Mouse (Mus musculus): Measurements from ENCODE around the gene Ugt1a6a. TPM values are rescaled to one million over a fixed set of nuclear protein-coding genes. Genes with fewer than 3 reads are reported as not detected.
"Not testable (repeated sequence)": the region's sequence is repeated elsewhere in the genome, so short reads cannot be mapped to it uniquely, and the experiment has no call there.

The Ugt1a6a gene
- total RNA-seq (2021) = under 1 TPM; 0.52 to 0.86 TPM

DNA sequence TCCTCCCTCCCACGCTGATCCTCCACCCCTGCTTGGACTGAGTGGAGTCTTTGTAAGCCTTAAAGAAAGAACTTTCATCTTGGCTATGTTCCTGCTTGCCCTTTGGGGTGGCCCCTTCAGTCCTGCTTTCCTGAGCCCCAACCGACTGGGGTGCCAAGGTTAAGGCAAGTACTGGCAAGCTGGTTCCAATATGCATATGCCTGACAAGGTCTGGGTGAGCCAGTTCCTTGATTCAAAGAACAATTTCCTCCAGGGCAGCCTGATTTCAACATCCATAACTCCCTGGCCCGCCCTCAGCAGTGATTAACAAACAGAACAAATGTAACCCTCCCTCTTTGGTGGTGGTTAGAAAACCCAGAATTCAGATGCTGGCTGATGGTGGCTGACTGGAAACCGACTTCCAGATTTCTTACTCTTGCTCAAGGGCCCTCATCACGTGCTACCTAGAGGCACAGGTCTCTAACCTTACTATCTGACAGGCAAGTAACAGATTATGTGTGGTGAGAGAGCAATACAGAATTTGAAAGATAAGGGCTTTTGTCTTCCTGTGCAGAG, at the start of gene Ugt1a6a:
Gene Ugt1a6a, plus strand, starts transcription at position 353 of the 555 bp plus-strand sequence.
- not testable (repeated sequence) for DNase-seq

- DNase-seq = no peak
These were observed 48.5 kb upstream of the Ugt1a6a start for GRCm38 (mm10) chr1:88086125-88086524.

- DNase-seq = no peak
These were observed 47.1 kb upstream of the Ugt1a6a start, which contains the start of gene Ugt1a8 for GRCm38 (mm10) chr1:88087513-88087912. Gene Ugt1a8 (plus strand): TSS chr1:88087813.

- DNase-seq = no peak
These were observed 42.3 kb upstream of the Ugt1a6a start for GRCm38 (mm10) chr1:88092341-88092740.

DNA sequence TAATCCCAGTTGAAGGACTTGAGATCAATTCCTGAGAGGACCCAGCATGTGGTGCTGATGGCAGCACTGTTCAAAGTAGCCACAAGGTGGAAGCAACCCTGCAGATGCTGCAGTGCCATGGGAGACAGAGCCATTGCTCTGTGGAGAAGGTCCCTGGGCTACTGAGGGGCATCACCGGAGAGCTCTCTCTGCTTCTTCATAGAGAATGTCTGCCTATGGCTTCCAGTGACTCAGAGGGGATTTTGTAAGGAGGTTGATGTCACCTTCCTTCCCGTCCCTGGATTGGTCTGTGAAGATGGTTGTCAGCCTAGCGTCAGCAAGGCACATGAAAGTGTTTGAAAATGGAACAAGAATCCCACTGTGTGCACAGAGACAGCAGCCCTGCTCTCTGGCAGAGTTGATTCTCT, 40.3 kb upstream of the Ugt1a6a start:
- not testable (repeated sequence) for DNase-seq

DNA sequence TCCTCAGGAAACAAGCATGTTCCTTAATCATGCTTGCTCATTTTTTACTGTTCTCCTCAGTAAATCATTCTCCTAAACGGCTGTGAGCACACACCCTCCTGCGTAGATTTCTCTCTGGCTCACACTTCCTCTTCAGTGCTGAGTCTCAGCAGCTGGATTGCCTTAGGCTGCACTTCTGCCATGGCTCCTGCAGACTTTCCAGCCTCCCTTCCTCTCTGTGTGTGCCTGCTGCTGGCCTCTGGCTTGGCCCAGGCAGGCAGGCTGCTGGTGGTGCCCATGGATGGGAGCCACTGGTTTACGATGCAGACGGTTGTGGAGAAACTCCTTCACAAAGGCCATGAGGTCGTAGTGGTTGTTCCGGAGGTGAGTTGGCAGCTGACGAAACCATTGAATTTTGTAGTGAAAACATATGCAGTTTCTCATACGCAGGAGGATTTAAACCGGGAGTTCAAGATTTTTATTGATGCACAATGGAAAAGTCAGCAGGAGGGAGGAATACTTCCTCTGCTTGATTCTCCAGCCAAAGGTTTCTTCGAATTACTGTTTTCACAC, 39.6 kb upstream of the Ugt1a6a start, which contains the start of gene Ugt1a7c:
Gene Ugt1a7c, plus strand, starts transcription at position 122 of the 552 bp plus-strand sequence.
- no peak for DNase-seq

DNA sequence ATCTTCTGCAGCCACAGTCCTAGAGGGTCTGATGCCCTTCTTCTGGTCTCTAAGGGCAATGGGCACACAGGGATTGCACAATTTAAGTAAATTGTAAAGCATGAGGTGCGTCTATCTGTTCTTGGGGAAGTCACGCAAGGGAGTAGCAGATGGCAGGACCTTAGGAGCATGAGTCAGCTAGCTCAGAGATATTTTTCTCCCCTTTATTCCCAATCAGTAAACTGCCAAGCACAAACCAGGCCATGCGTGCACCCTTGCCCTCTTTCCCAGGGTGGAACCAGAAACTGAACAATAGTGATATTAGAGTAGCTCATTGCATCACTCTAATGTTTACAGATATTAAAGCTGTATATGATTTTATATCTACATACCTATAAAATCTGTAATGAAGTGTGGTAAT, 36.1 kb upstream of the Ugt1a6a start:
- DNase-seq = not testable (repeated sequence)

DNA sequence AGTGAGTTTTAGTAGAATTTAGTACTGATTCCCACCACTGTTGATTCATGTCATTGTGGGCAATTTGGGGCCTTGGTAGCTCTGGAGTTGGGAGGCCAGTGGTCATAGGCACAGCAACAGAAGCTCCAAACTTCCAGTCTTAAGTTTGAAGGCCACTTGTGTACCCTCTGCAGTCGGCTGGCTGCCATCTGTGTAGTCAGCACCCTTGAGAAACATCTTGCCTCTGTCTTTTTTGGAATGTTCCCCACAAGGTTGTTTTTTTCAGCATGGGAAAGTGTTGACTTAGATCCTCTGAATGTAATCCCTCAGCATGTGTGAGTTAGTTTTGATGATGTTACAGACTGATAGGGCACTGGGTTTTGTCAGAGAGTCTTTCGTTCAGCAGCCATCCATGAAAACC, 34.9 kb upstream of the Ugt1a6a start:
- DNase-seq = not testable (repeated sequence)

DNA sequence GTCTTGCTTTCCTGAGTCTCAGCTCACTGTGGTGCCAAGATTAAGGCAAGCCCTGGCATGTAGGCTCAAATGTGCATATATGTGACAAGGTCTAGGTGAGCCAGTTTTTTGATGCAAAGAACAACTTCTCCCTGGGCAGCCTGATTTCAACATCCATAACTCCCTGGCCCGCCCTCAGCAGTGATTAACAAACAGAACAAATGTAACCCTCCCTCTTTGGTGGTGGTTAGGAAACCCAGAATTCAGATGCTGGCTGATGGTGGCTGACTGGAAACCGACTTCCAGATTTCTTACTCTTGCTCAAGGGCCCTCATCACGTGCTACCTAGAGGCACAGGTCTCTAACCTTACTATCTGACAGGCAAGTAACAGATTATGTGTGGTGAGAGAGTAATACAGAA, 31.6 kb upstream of the Ugt1a6a start, which contains the start of gene Ugt1a6b:
Gene Ugt1a6b, plus strand, starts transcription at position 234 of the 400 bp plus-strand sequence.
- not testable (repeated sequence) for DNase-seq

DNA sequence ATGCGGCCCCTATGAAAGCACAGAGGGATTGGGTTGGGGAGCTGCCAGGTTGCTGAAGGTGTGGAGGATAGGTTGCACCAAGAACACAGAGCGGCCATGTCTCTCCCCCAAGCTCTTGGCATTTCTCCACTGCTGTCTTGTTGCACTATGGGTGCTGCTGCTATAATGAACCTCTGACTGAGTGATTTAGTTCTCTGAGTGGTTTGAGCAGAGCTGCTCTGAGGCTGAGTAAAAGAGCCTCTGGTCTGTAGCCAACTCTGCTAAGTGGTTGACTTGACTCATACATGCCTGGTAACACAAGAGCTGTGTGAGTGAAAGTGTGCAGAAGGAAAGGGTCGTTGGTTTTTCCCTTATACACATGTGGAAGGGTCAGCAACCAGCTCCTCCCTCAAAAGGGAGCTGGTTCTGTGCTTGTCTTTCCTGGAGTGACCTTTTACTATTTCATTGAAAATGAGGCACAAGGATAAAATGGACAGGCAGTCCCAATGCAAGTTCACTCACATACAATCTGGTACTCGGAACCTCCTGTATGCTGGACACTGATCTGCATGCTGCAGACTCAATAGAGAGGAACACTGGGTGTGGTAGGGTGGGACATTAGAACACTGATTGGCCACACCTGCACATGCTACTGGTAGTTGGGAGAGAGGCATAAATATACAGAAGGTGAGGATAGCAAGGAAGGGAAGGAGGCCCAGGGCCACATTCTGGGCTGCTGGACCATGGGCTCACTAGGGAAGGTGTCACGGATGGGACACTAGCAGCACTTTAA, 30.7 kb upstream of the Ugt1a6a start:
- DNase-seq = not testable (repeated sequence)

DNA sequence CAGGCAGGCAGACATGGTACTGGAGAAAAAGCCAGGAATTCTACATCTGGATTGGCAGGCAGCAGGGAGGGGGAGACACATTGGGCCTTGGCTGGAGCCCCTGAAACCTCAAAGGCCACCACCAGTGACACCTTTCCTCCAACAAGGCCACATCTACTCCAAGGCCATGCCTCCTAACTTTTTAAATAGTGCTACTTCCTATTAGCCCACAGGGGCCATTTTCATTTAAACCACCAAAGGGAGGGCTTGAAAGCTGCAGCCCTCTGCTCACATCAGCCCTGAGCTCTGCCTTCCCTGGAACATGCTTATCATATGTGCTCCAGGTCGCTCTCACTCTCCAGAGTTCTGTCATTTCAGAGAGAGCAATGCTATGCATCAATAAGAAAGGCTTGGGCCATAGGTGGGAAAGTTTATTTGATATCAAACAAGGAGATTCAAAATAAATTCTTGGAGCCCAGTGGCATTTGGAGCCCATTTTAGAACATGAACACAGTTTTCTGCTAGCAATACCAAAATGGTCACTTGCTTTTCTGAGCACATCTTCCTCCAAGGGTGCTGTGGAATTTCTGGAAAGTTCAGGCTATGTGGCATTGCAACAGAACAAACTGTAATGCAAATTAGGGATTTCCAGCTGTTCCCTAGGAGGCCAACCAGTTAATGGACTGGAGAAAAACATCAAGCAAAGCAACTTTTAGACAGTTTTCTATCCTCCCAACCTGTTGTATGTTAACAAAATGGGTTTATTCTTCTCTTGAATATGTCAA, 29.8 kb upstream of the Ugt1a6a start:
- no peak for DNase-seq

GRCm38 (mm10) chr1:88105656-88106055, 29.0 kb upstream of the Ugt1a6a start:
- DNase-seq = no peak

GRCm38 (mm10) chr1:88109027-88109557, 25.5 kb upstream of the Ugt1a6a start:
- DNase-seq = not testable (repeated sequence)

DNA sequence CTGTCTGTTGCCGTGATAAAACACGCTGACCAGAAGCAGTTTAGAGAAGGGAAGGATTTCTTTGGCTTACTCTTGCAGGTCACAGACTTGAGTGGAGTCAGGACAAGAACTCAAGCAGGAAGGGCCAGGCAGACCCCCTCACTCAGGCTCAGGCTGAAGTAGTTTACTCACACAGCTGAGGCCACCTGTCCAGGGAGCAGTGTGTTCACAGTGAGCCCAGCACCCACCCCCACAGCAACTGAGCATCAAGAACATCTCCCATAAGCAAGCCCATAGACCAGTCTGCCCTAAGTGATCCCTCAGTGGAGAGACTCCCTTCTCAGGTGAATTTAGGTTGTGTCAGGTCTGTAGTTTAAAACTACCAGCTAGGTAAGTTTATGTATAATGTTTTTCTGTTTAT, 25.0 kb upstream of the Ugt1a6a start:
- DNase-seq = not testable (repeated sequence)

DNA sequence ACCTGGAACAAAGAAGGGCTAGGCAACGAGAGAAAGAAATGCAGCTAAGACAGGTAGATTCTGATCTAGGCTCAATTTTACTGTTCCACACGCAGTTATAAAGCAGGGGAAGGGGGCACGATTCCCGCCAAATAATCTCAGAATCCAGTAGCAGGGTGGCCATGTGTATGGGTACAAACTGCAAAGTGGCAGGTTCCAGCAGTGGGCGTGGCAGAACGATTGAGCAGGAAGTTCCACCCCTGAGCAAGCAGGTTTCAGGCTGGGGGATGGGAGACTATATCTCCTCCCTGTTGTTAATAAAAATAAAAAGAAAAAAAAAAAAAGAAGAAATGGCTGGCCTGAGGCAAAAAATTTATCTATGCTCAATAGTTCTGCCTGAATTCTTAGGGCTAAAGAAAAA, 21.8 kb upstream of the Ugt1a6a start:
- not testable (repeated sequence) for DNase-seq

GRCm38 (mm10) chr1:88120550-88120949, 14.1 kb upstream of the Ugt1a6a start:
- DNase-seq = not testable (repeated sequence)

GRCm38 (mm10) chr1:88121521-88121920, 13.1 kb upstream of the Ugt1a6a start:
- DNase-seq = not testable (repeated sequence)

DNA sequence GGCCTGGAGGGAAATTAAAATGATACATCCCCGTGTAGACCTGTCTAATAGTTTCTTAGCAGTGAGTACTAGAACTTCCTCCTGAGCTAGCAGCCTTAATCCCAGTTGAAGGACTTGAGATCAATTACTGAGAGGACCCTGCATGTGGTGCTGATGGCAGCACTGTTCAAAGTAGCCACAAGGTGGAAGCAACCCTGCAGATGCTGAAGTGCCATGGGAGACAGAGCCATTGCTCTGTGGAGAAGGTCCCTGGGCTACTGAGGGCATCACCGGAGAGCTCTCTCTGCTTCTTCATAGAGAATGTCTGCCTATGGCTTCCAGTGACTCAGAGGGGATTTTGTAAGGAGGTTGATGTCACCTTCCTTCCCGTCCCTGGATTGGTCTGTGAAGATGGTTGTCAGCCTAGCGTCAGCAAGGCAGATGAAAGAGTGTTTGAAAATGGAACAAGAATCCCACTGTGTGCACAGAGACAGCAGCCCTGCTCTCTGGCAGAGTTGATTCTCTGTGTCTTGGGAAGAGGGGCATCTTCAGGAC, 8.7 kb upstream of the Ugt1a6a start:
- DNase-seq = not testable (repeated sequence)

GRCm38 (mm10) chr1:88129091-88129490, 5.5 kb upstream of the Ugt1a6a start:
- not testable (repeated sequence) for DNase-seq

- DNase-seq = not testable (repeated sequence)
These were observed 4.4 kb upstream of the Ugt1a6a start for GRCm38 (mm10) chr1:88130223-88130622.

DNA sequence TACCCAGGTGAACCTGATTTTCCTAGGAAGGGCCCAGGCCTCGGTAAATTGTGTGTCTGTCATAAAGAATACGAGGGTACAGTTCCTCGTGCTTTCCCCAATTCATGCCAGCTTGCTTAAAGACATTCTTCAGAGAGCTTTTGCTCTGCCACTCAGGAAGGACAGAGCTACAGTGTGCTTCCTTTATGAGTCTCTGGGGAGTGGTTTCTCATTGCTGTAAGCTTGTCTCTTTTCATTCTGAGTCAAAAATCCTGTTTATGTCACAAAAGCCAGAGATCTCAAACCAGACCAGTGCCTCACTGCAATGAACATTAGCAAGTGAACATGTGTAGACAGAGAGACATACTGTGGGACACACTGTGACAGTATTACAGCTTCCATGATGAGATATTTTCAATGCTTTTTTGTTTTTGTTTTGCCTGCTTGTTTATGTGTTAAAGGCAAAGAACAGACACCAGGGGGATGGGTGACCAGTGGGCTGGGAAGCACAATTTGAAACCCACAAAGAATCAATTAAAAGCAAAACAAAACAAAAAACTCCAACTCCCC, 627 bp upstream of the Ugt1a6a start:
- DNase-seq = no peak
